Mouse (Mus musculus) adrenal gland, postnatal 10 days (tissue): Measurements from ENCODE around the gene Zranb3. TPM values are rescaled to one million over a fixed set of nuclear protein-coding genes. Genes with fewer than 3 reads are reported as not detected.
"Not testable (repeated sequence)": the region's sequence is repeated elsewhere in the genome, so short reads cannot be mapped to it uniquely, and the experiment has no call there.

Experiments used
- DNase-seq: peaks from one replicate; pipeline ENCODE4 v3.0.0; 2021; ENCODE audit warnings: mixed read lengths
- total RNA-seq, 2 experiments: library from RNA; stranded (reverse); gene quantifications; 2 replicates each; pipeline ENCODE4 v1.2.3; 2021

Gene Zranb3
- total RNA-seq, 2 experiments from 2014 or later: 5.4 to 8.6 TPM

DNA sequence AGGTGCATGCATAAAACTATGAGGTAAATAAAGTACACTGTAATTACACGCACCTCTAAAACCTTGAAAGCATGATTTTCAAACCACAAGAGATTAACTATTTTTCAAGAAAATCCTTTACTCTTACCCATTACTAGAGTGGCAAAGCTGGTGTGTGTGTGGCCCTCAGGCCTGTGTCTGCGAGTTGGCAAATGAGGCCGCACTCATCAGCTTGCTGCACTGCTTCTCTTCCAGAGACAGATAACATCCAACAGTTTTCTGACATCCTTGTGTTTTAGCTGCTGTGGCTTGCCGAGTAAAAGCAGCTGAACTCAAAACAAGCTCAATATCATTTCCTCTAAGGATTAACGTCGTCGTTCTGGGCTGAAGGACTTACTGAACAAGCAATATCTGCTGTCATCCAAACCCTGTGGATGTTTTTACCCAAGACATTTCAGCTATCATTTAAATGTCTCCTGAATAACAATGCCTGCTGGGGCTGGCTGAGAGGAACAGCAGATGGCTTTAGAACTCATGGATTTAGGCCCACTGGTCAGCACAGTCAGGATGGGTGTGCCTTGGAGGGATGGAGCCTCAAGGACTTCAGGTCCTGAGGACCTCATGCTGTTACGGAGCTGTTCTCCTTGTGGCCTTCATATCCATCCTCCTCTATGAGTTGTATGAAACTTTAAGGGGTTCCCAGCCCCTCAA, 42.0 kb downstream of the Zranb3 start:
- no peak for DNase-seq

DNA sequence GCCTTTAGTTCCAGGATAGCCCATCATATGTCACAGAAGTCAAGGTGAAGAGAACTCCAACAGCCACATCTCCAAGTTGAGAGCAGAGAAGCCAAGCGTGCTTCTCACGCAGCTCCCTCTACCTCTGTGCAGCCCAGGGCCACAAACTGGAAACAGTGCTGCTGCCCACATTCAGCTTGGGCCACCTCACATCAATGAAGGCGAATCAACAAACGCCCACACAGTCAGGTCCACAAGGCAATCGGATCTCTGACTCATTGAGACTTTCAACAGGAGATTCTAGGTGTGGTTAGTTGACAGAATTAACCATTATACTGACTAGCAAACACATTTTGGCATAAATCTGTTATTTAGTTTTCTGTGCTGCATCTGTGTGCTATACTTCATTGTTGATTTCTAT, 44.2 kb downstream of the Zranb3 start:
- no peak for DNase-seq

DNA sequence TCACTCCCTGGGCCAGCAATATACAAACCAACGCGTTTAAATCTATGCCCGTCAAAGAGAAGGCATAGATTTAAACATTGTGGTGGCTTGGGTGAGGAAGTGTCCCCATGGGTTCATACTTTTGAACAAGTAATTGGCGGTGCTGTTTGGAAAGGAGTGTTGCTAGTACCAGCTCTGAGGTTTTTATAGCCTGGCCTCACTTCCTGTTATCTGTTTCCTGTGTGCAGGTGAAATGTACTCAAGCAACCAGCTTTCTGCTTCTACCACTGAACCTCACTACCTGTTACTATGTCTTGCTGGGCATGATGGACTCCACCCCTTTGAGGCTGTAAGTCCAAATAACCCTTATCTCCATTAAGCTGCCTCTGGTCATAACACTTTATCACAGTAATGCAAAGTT, 45.6 kb downstream of the Zranb3 start:
- no peak for DNase-seq

DNA sequence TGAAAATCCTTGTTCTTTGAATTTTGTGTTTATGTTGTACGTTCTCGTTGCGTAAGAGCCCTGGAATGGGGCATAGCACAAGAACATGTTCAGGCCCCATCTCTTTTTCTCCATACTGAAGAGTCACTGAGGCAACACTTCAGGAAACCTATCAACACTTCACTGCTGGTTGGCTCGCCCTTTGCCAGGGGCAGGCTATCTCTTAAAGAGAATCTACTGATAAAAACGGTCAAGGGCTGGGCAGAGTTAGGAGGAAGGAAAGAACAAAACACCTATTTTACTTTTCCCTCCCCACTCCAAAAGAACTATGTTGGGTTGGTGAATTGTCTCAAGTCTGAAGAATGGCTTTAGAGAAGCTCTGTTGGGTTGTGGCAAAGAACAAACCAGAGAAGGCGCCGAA, 55.9 kb downstream of the Zranb3 start:
- no peak for DNase-seq

DNA sequence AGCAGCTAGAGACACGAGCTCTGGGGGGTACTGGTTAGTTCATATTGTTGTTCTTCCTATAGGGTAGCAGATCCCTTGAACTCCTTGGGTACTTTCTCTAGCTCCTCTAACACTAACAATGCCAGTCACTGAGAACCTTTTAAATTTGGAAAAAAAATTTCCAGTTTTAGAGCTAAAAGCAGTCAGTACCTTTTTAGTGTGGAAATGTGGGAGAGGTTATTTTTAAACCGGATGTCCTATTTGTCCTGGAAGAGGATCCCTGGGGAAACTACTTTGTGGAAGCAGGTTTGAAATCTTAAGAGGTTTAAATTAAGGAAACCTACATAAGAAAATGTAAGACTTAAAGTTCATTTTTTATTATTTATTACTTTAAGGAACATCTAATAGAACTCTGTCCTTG, 56.4 kb downstream of the Zranb3 start:
- DNase-seq: no peak

DNA sequence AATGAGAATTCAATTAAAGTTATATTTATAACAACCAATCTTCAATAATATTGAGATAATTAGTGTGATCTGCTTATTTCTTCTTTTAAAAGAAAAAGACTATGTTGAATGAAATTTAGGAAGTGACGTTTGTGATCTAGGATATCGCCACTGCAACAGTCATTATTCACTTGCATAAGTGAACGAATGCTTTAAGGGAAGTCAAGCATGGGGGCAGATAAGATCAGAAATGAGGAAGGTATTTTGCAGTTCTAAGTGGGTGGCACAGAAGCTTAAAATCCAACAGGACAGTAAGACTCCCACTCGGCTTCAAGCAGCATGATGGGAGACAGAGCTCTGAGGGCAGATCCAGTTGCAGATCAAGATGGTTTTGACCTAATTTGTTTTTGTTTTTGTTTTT, 58.7 kb downstream of the Zranb3 start:
- DNase-seq: no peak

DNA sequence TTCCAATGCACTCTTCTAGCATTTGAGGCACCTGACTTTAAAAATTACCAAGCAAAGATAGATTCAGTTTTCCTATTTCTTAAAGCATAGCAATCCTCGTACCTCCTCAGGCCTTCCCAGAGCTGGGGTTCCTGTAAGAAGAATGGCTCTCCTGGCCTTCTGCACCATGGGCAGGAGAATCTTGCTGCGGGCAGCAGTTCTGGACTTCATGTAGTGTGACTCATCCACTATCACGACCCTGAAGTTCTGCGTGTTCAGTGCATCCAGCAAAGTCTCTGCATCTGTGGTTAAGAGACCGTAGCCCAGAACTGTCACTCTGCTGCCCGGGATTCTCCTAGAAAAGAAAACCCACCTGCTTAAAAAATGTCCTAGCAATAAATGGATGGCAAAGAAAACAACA, 66.6 kb downstream of the Zranb3 start:
- peak; percentile 21 for DNase-seq

DNA sequence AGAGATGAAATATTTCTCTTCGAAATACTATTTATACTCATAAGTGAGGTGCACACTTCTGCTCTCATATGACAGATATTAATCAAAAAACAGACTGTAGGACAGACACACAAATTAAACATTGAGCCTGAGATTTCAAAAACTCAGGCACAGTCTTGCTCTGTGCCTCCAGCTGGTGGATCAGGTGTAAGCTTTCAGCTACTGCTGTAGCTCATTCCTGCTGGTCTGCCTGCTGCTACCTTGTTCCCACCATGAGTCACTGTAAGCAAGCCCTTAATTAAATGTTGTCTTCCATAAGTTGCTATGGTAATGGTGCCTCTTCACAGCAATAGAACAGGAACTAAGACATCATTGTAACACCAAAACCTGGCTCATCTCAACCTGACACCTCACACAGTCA, 70.7 kb downstream of the Zranb3 start:
- no peak for DNase-seq

DNA sequence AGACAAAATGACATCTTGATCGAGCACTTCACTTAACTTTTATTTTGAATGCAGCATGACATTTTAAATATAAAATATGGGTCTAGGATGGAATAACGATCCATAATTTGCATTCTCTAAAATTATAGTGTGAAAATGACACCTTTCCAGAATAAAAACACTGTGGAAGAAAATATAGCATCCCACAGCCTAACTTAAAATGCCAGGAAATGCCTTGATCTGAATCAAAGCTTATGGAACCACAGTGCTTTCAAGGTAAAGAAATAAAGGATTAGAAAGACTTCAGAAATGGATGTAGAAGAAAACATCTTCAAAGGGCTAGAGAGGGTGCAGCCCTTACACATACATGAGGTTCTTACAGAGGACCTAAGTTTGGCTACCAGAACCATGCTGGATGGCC, 71.3 kb downstream of the Zranb3 start:
- DNase-seq: no peak

DNA sequence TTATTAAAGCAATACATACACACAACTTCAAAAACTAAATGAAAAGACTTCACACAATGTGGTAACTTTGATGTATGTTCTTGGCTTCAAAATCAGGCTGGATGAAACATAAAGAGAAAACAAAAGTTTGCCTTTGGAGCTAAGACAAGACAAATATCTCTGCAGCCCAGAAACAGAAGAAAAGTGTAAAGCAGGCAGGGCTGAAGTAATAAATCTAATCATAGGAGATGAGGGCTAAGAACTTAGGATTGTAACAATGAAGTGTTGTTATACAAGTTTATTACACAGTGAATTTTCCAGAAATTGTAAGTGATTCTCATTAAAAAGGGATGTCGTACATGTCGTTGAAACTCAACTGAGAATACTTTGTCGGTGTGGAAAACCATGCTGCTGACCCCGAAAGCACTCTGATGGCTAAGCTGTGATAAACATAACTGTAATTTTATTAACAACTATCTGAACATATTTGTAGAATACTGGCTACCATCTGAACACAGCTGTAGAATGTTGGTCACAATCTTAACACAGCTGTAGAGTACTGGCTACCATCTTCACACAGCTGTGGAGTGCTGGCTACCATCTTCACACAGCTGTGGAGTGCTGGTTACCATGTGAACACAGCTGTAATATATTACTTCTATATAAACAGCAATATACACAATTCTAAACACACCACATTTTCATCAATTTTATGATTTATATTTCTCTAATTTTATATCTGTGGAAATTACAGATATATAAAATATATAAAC, 78.3 kb downstream of the Zranb3 start:
- no peak for DNase-seq

DNA sequence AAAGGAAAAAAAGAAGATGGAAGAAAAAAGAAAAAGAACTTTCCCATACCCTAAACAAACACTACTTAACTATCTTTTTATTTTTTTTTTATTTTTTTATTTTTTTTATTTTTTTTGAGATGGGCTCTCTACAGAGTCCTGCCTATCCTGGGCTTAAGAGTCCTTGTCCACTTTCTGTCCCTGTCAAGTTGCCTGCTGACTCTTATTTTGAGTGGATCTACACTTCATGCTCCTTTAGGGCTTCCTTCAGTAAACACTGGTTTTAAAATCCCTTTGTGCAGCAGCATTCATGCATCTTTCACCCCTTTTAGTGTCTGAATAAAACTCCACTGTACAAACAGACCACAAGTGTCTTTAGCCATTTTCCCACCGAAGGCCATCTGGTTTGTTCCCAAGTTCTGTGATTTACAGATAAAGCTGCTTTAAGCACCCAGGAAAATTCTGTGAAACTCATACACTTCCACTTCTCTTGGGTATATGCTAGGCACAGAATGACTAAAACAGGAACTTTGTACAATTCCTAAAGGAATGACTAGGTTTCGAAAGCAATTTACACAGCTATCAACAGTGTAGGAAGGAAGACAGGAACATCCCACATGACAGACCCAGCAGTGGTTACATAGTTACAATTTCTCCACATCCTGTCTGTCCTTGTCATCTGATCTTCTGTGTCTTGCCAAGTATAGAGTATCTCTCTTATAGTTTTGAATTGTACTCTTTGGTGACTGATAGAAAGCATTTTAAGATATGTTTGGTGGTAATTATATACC, 82.7 kb downstream of the Zranb3 start:
- no peak for DNase-seq

DNA sequence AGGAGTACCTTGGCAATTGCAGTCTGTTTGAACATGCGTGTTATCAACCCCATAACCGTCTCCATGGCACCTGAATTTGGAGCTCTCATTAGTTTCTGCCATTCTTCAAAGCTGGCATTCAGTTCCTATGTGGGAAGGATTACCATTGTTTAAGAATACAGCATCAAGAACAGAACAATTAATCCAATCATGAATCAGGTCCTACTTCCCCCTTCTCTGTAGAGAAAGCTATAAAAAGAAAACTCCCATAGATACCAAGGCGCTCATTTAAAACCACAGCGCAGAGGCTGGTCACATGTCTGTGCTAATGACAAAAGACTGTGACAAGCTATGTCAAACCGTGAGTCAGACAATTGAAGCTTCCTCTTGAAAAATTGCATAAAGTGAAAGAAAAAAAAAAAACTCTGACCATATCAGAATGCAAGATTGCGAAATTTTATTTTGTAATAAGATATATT, 86.8 kb downstream of the Zranb3 start:
- no peak for DNase-seq

DNA sequence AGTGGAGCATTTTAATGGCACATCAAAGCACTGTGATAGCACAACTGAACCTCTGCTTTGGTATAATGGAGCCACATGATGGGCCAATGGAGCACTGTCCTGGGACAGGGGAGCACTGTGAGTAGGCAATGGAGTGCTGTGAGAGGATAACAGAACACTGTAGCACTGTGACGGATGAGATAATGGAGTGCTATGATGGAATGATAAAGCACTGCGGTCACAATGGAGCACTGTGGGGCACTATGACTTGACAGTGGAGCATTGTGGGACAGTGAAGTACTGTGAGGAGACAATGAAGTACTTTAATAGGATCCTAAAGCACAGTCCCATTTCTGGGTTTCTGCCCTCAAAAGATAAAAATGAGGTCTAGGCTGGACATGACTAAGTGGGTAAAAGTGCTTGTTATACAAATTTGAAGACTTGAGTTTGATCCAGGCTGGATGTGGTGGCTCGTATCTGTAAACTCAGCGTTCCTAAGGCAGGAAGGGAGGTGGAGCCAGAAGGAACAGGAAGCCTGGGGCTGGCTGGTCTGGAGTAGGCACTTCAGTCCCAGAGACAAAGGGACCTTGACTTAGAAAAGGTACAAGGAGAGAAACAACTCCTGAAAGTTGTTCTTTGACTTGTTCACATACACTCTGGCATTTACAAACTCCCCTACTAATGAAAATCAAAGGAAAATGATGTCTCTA, 89.0 kb downstream of the Zranb3 start:
- no peak for DNase-seq

DNA sequence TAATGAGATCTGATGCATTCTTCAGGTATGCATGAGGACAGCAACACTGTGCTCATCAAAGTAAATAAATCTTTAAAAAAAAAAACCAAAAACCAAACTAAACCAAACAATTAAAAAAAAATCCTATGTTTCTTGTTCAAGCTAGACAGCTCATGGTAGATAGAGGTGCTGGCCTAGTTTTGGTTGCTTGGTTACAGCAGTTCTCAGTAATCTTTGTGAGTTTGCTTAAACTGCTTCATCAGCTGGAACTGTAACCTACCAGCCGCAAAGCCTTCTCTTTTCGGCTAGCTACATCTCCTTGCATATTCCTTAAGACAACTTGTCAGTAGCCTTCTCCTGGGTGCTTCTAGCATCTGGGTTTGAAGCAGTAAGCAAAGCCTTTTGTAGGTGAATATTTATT, 93.1 kb downstream of the Zranb3 start:
- no peak for DNase-seq

DNA sequence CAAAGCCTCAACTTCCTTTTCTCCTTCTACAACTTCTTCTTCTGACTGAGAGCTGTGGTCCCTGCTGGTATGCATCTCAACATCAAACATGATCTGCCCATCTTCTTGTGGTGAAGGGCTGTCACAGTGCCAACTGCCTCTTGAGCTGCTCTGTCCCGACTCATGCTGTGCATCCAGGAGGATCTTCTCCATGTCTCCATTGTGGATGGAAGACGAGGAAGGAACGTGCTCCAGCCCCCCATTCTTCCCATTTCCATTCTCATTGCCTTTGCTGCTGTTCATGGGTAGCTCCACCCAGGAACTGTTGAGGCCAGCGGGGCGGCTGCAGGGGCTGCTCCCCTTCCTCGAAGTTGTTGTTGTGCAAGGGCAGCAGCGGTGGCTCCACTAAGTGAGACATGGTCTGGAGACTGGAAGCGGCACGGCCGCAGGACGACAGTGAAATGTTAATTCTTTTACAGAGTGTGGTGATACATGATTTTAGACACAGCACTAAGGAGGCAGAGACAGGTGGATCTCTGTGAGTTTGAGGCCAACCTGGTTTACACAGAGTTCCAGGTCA, 96.7 kb downstream of the Zranb3 start:
- not testable (repeated sequence) for DNase-seq

DNA sequence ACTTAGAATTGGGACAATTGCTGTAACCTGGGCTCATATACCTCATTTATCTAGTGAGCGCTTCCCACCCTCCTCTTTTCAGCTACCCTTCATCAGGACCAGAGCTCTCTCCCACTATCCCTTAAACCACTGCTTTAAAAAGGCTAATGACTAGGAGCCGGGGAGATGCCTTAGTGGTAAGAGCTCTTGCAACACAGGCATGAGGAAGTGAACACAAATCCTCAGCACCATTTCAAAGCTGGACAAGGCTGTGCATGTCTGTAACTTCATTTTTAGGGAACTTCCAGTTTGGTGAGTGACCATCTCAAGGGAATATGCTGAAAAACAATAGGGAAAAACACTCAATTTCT, 98.5 kb downstream of the Zranb3 start:
- DNase-seq: no peak

DNA sequence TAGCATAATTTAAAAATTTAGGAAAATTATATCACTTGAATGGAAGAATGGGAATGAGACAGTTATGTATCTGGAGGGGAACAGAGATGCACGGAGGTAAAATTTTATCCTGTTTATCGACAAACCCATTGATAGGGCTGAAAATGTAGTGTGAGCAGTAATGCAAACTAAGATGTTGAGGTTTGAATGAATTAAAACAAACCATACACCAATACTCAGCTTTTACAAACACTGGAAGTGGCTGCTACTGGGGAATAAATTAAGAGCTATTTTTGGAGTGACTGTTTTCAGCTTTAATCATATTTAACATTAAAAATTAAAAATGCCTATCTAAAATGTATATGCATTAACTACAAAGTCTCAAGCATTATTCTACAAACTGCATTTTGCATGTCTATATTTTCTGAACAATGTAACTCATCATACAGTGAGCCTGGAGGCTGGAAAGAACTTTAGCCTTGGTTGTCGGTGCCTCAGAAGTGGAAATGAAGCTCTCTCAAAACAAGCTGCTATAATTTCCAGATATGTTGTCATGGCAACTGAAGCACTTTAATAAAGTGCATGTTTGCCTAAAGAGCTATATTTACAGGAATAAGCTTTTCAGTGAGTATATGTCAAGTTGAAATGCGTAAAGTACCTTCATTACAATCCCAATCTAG, 99.0 kb downstream of the Zranb3 start:
- no peak for DNase-seq

DNA sequence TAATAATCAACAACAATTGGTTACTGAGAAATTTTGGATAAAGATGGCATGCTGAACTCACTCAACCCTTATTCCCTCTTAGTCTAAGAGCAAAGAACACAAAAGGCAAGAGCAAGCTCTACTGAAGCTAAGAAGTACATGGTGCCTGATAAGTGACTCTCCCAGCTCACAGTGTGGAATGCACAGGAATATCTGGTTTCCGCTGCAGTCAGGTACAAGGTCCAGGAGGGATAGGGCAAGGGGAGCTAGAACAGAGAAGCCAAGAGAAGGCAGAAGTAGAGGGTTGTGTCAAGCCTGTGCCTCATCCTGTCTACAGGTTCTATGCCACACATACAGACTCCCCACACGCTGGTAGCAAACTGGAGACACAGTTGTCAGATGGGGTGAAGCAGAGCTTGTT, 100.7 kb downstream of the Zranb3 start:
- DNase-seq: no peak

DNA sequence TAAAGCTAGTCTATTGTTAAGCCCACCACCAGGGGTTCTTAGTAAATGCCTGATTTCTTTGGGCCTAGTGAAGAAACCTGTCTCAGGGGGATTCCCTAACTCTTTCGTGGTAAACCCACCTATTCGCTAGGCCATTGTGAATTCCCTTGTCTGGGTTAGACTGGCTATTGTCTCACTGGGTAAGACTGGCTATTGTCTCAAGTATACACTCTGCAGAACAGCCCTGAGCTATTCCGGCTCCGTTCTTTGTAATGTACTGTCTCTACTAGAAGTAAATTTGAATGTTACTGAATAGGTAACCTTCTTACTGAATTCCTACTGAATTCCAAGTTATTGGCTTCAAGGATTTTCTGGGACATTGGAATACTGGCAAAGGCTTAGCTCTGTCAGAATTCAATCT, 101.9 kb downstream of the Zranb3 start:
- DNase-seq: not testable (repeated sequence)

DNA sequence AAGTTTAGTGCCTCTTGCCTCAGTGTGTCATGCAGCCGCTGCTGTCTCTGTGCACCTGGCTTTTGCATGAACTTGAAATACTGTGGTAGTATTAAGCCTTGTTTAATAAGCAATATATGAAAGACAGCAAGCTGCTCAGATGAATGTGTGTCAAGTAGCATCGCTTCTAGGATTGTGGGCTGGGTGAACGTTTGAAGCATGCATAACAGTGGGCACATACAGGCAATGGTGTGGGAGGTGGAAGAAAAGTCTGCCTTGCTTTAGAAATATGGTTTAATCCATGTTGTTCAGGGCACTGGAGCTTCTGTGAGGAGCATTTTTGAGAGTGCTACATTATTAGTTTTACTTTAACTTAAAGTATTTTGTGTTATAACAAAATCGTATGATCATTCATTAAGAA, 109.0 kb downstream of the Zranb3 start:
- DNase-seq: no peak

DNA sequence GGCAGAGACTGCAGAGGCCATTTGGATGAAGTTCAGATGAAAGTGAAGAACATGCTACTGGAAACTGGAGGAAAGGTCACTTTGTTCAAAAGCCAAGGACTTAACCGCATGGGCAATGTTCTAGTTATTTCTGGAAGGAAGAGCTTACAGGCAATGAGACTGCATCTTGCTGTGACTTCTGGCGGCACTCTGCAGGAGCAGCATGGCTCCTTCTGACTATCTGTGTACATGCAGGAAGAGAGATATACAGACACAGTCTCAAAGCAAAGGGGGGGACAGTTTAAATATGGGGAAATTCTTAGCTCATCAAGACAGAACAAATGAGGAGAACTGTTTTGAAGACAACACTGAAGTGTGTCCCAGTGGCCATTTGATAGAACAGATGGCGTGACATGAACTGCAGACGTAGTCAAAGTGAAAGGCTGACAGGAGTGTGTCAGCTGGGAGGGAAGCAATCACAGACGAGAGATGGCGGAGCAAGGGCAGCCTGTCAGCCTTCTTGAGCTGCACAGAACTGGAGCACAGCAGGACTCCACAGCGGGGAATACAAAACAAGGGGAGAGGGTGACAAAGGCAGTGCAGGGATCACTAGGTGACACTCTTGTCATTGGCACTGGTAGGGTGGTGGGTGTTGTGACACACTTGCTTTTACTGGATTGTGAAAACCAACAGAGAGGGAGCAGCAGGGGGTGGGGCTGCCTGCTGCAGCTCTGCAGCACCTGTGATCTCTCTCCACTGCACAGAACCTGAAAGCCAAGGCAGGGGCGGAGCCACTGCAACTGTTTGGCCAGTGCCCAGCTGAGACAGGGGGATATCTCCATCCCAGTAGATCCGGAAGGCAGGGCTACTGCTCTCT, 112.7 kb downstream of the Zranb3 start:
- DNase-seq: peak; percentile 71
